Mouse (Mus musculus) embryonic facial prominence, embryonic 11.5 days (tissue): Measurements from ENCODE around the gene Utrn. TPM values are rescaled to one million over a fixed set of nuclear protein-coding genes. Genes with fewer than 3 reads are reported as not detected.

ENCODE experiments used
- ATAC-seq: fragments of 200-750 bp; cut with Nextera tagmentation; replicated peaks from 2 replicates; pipeline ENCODE4 v1.8.0; 2017; ENCODE audit warnings: low read depth; ENCODE audit not compliant: insufficient number of reproducible peaks, low FRiP score, low TSS enrichment
- DNase-seq: peaks from one replicate; pipeline ENCODE4 v3.0.0-alpha.2; 2015; ENCODE audit warnings: low spot score
- H3K27ac ChIP-seq: fragments of 300-500 bp; sonication (generic); replicated peaks from 2 replicates; pipeline ENCODE4 v1.5.1; 2014; ENCODE audit warnings: mild to moderate bottlenecking, low read depth, low read length, control low read depth
- H3K27me3 ChIP-seq: fragments of 300-500 bp; sonication (generic); 2 replicates; pipeline ENCODE4 v1.6.1; 2014; ENCODE audit warnings: mild to moderate bottlenecking, low read length, moderate library complexity, mixed read lengths; ENCODE audit not compliant: control insufficient read depth, insufficient read depth
- H3K36me3 ChIP-seq: fragments of 300-500 bp; sonication (generic); replicated peaks from 2 replicates; pipeline ENCODE4 v1.6.1; 2014; ENCODE audit warnings: low read depth, mild to moderate bottlenecking, low read length, moderate library complexity, mixed read lengths; ENCODE audit not compliant: control insufficient read depth, insufficient read depth
- H3K4me1 ChIP-seq: fragments of 300-500 bp; sonication (generic); 2 replicates; pipeline ENCODE4 v1.6.1; 2014; ENCODE audit warnings: low read length, mixed read lengths; ENCODE audit not compliant: control insufficient read depth, insufficient read depth
- H3K4me2 ChIP-seq: fragments of 300-500 bp; sonication (generic); 2 replicates; pipeline ENCODE4 v1.6.1; 2014; ENCODE audit warnings: low read depth, mild to moderate bottlenecking, control low read depth, low read length, moderate library complexity
- H3K4me3 ChIP-seq: fragments of 300-500 bp; sonication (generic); 2 replicates; pipeline ENCODE4 v1.5.1; 2014; ENCODE audit warnings: low read depth, low read length, control low read depth
- H3K9ac ChIP-seq: fragments of 300-500 bp; sonication (generic); replicated peaks from 2 replicates; pipeline ENCODE4 v1.6.1; 2014; ENCODE audit warnings: mild to moderate bottlenecking, control low read depth, low read length
- H3K9me3 ChIP-seq: fragments of 300-500 bp; sonication (generic); replicated peaks from 2 replicates; pipeline ENCODE4 v1.6.1; 2016; ENCODE audit warnings: mild to moderate bottlenecking, low read length, inconsistent platforms, mixed read lengths; ENCODE audit not compliant: control insufficient read depth
- WGBS: fragments of 180-500 bp; shearing (Covaris S2); extraction: QIAGEN DNeasy Blood & Tissue Kit; methylation state at CpG from one replicate; pipeline ENCODE4 v1.1.7; 2014; 5-methylcytosine and 5-hydroxymethylcytosine counted together
- polyA plus RNA-seq: library from polyadenylated mRNA; unstranded; fragments of >200 nt; fragmentation: Nextera tagmentation; extraction: Ambion mirVana; gene quantifications from 2 replicates; pipeline ENCODE4 v1.2.1, GENCODE M21; 2014

Utrn gene
- polyA plus RNA-seq, 1 experiment from 2014 or later = 47.4 TPM

GRCm38 (mm10) chr10:12703526-12703925, 165.6 kb downstream of the Utrn start:
- 65% methylated on average over 3 of the region's 3 CpGs for WGBS
- Histone ChIP-seq H3K4me2 (no peak overlapping the region), H3K27me3 (no peaks in the 10 kb centered on the region), H3K9me3 (no peaks in the 10 kb centered on the region), H3K36me3 (no peaks in the 10 kb centered on the region), H3K4me1 (no peaks in the 10 kb centered on the region), H3K27ac (no peak overlapping the region), H3K4me3 (no peak overlapping the region), H3K9ac (no peak overlapping the region)
- DNase-seq (no peak), ATAC-seq (no peak)

- Histone ChIP-seq H3K36me3 (no peaks in the 10 kb centered on the region), H3K9me3 (no peaks in the 10 kb centered on the region), H3K27ac (no peak overlapping the region), H3K4me1 (no peaks in the 10 kb centered on the region), H3K4me3 (no peak overlapping the region), H3K4me2 (no peak overlapping the region), H3K9ac (no peak overlapping the region), H3K27me3 (no peaks in the 10 kb centered on the region)
- ATAC-seq (peak; percentile 73; the same call in 1 of the 2 replicates), DNase-seq (peak; percentile 74)
- 56% methylated on average over 4 of the region's 4 CpGs for WGBS
Measured at GRCm38 (mm10) chr10:12702140-12702539, 167.0 kb downstream of the Utrn start.

- no peaks in the 10 kb centered on the region for H3K36me3 ChIP-seq
- ATAC-seq (0 out of 2 replicates have a peak, but pooled peaks have one; percentile 6), DNase-seq (no peak)
- H3K4me1 ChIP-seq = no peaks in the 10 kb centered on the region
- no peaks in the 10 kb centered on the region for H3K27me3 ChIP-seq
- no peak overlapping the region for H3K27ac ChIP-seq
- 70% methylated on average over 7 of the region's 7 CpGs for WGBS
- H3K9me3 ChIP-seq = no peaks in the 10 kb centered on the region
- H3K4me3 ChIP-seq = no peak overlapping the region
- no peak overlapping the region for H3K4me2 ChIP-seq
- H3K9ac ChIP-seq = no peak overlapping the region
Measured at GRCm38 (mm10) chr10:12701694-12702093, 167.5 kb downstream of the Utrn start.

GRCm38 (mm10) chr10:12700576-12700975, 168.6 kb downstream of the Utrn start:
- WGBS = 77% methylated on average over 3 of the region's 3 CpGs
- Histone ChIP-seq H3K4me2 (no peak overlapping the region), H3K4me3 (no peak overlapping the region), H3K27me3 (no peaks in the 10 kb centered on the region), H3K27ac (no peak overlapping the region), H3K4me1 (no peaks in the 10 kb centered on the region), H3K9ac (no peak overlapping the region), H3K9me3 (no peaks in the 10 kb centered on the region), H3K36me3 (no peaks in the 10 kb centered on the region)
- ATAC-seq = no peak
- no peak for DNase-seq

- Histone ChIP-seq H3K27me3 (no peaks in the 10 kb centered on the region), H3K9ac (no peak overlapping the region), H3K27ac (no peak overlapping the region), H3K4me3 (no peak overlapping the region), H3K36me3 (no peaks in the 10 kb centered on the region), H3K4me1 (no peaks in the 10 kb centered on the region), H3K4me2 (no peak overlapping the region), H3K9me3 (no peaks in the 10 kb centered on the region)
- 93% methylated on average over 3 of the region's 3 CpGs for WGBS
- no peak for DNase-seq
- no peak for ATAC-seq
Measured at GRCm38 (mm10) chr10:12697902-12698301, 171.3 kb downstream of the Utrn start.

- H3K27me3 ChIP-seq = no peaks in the 10 kb centered on the region
- ATAC-seq = no peak
- no peak overlapping the region for H3K4me3 ChIP-seq
- H3K36me3 ChIP-seq = no peaks in the 10 kb centered on the region
- H3K4me2 ChIP-seq = no peak overlapping the region
- WGBS = 88% methylated on average over 6 of the region's 6 CpGs
- no peaks in the 10 kb centered on the region for H3K4me1 ChIP-seq
- H3K9me3 ChIP-seq = no peaks in the 10 kb centered on the region
- DNase-seq = no peak
- H3K9ac ChIP-seq = no peak overlapping the region
- no peak overlapping the region for H3K27ac ChIP-seq
Measured at GRCm38 (mm10) chr10:12696704-12697103, 172.5 kb downstream of the Utrn start.

- 13% methylated on average over 6 of the region's 6 CpGs for WGBS
- no peaks in the 10 kb centered on the region for H3K9me3 ChIP-seq
- H3K36me3 ChIP-seq = no peaks in the 10 kb centered on the region
- H3K27me3 ChIP-seq = no peaks in the 10 kb centered on the region
- peak; percentile 13 for DNase-seq
- 0 out of 2 replicates have a peak overlapping the region, but pooled peaks have one; percentile 13 for H3K9ac ChIP-seq
- ATAC-seq = no peak
- no peaks in the 10 kb centered on the region for H3K4me1 ChIP-seq
- no peak overlapping the region for H3K4me2 ChIP-seq
- H3K27ac ChIP-seq = no peak overlapping the region
- H3K4me3 ChIP-seq = no peak overlapping the region
Measured at GRCm38 (mm10) chr10:12694774-12695173, 174.4 kb downstream of the Utrn start.

- no peak overlapping the region for H3K9ac ChIP-seq
- no peaks in the 10 kb centered on the region for H3K27me3 ChIP-seq
- H3K9me3 ChIP-seq = no peaks in the 10 kb centered on the region
- H3K4me3 ChIP-seq = no peak overlapping the region
- ATAC-seq (no peak), DNase-seq (peak; percentile 80)
- H3K4me1 ChIP-seq = no peaks in the 10 kb centered on the region
- H3K4me2 ChIP-seq = no peak overlapping the region
- no peaks in the 10 kb centered on the region for H3K36me3 ChIP-seq
- no peak overlapping the region for H3K27ac ChIP-seq
- 16% methylated on average over 5 of the region's 5 CpGs for WGBS
Measured at GRCm38 (mm10) chr10:12690601-12691000, 178.6 kb downstream of the Utrn start.
